Mouse (Mus musculus) adipocyte (in vitro differentiated cells): ENCODE data around the gene Cpne6.

Source experiments
- DNase-seq: peaks from one replicate; pipeline ENCODE4 v3.0.0-alpha.2; 2016; ENCODE audit warnings: low spot score

Cpne6 gene

GRCm38 (mm10) chr14:55497449-55497821 is 12.8 kb upstream of the Cpne6 start:
- DNase-seq = peak; percentile 64

GRCm38 (mm10) chr14:55505612-55506011 is 4.6 kb upstream of the Cpne6 start:
- no peak for DNase-seq

- no peak for DNase-seq
Observed at GRCm38 (mm10) chr14:55507801-55508200, 2.4 kb upstream of the Cpne6 start.

GRCm38 (mm10) chr14:55509540-55509939 is 705 bp upstream of the Cpne6 start:
- DNase-seq = no peak

GRCm38 (mm10) chr14:55511037-55511436 is 792 bp downstream of the Cpne6 start:
- no peak for DNase-seq

- no peak for DNase-seq
Observed at GRCm38 (mm10) chr14:55513927-55514326, 3.7 kb downstream of the Cpne6 start.

GRCm38 (mm10) chr14:55515846-55516245 is 5.6 kb downstream of the Cpne6 start:
- DNase-seq = no peak

GRCm38 (mm10) chr14:55518897-55519296 is 8.7 kb downstream of the Cpne6 start:
- DNase-seq = no peak

- DNase-seq = peak; percentile 9
Observed at GRCm38 (mm10) chr14:55519604-55520003, 9.4 kb downstream of the Cpne6 start.

- DNase-seq = no peak
Observed at GRCm38 (mm10) chr14:55520451-55521361, 10.5 kb downstream of the Cpne6 start.

- DNase-seq = no peak
Observed at GRCm38 (mm10) chr14:55524062-55524461, 13.8 kb downstream of the Cpne6 start.

GRCm38 (mm10) chr14:55524785-55525184 is 14.5 kb downstream of the Cpne6 start, which contains the start of gene Nrl:
Gene Nrl (minus strand): TSS chr14:55524981.
- DNase-seq = no peak

GRCm38 (mm10) chr14:55526674-55527073 is 16.4 kb downstream of the Cpne6 start:
- DNase-seq = no peak

GRCm38 (mm10) chr14:55527940-55528339 is 17.7 kb downstream of the Cpne6 start:
- DNase-seq = peak; percentile 12

GRCm38 (mm10) chr14:55536116-55536745 is 26.0 kb downstream of the Cpne6 start:
- DNase-seq = peak; percentile 44

GRCm38 (mm10) chr14:55540067-55540786 is 30.0 kb downstream of the Cpne6 start, which contains the start of gene Pck2:
Gene Pck2 (plus strand): TSS chr14:55540266.
- DNase-seq = peak; percentile 84

GRCm38 (mm10) chr14:55540787-55541321 is 30.6 kb downstream of the Cpne6 start:
- peak; percentile 78 for DNase-seq

- DNase-seq = no peak
Observed at GRCm38 (mm10) chr14:55542268-55542667, 32.0 kb downstream of the Cpne6 start.

GRCm38 (mm10) chr14:55544334-55544733 is 34.1 kb downstream of the Cpne6 start:
- DNase-seq = no peak

GRCm38 (mm10) chr14:55550191-55550590 is 39.9 kb downstream of the Cpne6 start:
- no peak for DNase-seq

- no peak for DNase-seq
Observed at GRCm38 (mm10) chr14:55551347-55551746, 41.1 kb downstream of the Cpne6 start.

GRCm38 (mm10) chr14:55551794-55552193 is 41.5 kb downstream of the Cpne6 start:
- DNase-seq = no peak
